Mouse (Mus musculus): ENCODE measurements around the gene 4930447F04Rik. TPM values are rescaled to one million over a fixed set of nuclear protein-coding genes. Genes with fewer than 3 reads are reported as not detected.

4930447F04Rik gene
- total RNA-seq (2021): not detected
- polyA plus RNA-seq (2012; rRNA removed): not detected in 2 replicates
- long read RNA-seq: 0 reads

DNA sequence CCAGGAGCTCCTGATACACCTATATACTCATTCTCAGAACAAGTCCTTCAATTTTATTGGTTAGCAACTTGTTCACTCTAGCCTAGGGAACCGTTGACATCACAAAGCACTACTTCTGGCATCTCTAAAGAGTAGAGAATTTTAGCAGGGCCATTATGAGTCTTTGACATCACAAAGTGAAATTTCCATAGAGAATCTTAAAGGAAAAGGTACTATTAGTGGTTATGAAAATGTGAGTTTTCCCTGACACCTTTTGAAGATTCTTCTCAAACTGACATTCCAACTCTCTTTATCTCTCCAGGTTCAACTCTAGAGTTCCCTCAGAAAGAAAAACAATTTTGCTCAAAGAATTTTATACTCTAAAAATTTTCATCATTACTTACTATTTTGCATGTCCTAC, at the start of gene 4930447F04Rik:
4930447F04Rik (minus strand) TSS at position 101 of the 400 bp plus-strand sequence.
- no peak for DNase-seq
- TF ChIP-seq CTCF (IDR thresholded peaks at IDR 0.05) (no peak), POLR2A (IDR thresholded peaks at IDR 0.05; ENCODE audit: insufficient read depth, low read depth, low read length) (no peak), EP300 (IDR thresholded peaks at IDR 0.05; ENCODE audit: insufficient read depth, low read depth, low read length) (no peak)
- Histone ChIP-seq H3K9ac (ENCODE audit: low read depth, low read length) (no peak within 1 kb of the TSS), H3K36me3 (ENCODE audit: control insufficient read depth, insufficient read depth, low read length) (no peaks in the 10 kb centered on the region), H3K4me1 (ENCODE audit: control insufficient read depth, insufficient read depth, low read length) (no peaks in the 10 kb centered on the region), H3K4me3 (no peak within 1 kb of the TSS), H3K27me3 (ENCODE audit: control insufficient read depth, insufficient read depth, low read length) (no peaks in the 10 kb centered on the region), H3K79me2 (replicated peaks; ENCODE audit: control insufficient read depth, insufficient read depth, low read length) (no peaks in the 10 kb centered on the region), H3K27ac (no peak within 1 kb of the TSS)
- intact Hi-C loops (cut with DNase I): no loop called here
- WGBS: 69% methylated on average over 1 of the region's 1 CpGs
